Mouse (Mus musculus): ENCODE results near the gene Nr2f6.

Gene Nr2f6

GRCm38 (mm10) chr8:71381421-71381970, at the start of gene Nr2f6:
TSS of gene Nr2f6 (minus strand) at chr8:71381960.
- DNase-seq (ENCODE audit: low read depth, low spot score): peak; percentile 71

- no peak for DNase-seq (ENCODE audit: low read depth, low spot score)
These were observed 40.4 kb upstream of the Nr2f6 start for GRCm38 (mm10) chr8:71422121-71422520.

- DNase-seq (ENCODE audit: low read depth, low spot score): peak; percentile 43
These were observed 29.9 kb upstream of the Nr2f6 start for GRCm38 (mm10) chr8:71411535-71412273.

GRCm38 (mm10) chr8:71408231-71408630, 26.5 kb upstream of the Nr2f6 start:
- DNase-seq (ENCODE audit: low read depth, low spot score): no peak

GRCm38 (mm10) chr8:71407441-71407840, 25.7 kb upstream of the Nr2f6 start:
- no peak for DNase-seq (ENCODE audit: low read depth, low spot score)

- peak; percentile 75 for DNase-seq (ENCODE audit: low read depth, low spot score)
These were observed 24.6 kb upstream of the Nr2f6 start for GRCm38 (mm10) chr8:71406099-71407015.

- peak; percentile 96 for DNase-seq (ENCODE audit: low read depth, low spot score)
These were observed 23.8 kb upstream of the Nr2f6 start, which contains the start of gene Ankle1 for GRCm38 (mm10) chr8:71405401-71406098. TSS of gene Ankle1 (plus strand) at chr8:71406010.

- peak; percentile 46 for DNase-seq (ENCODE audit: low read depth, low spot score)
These were observed 23.2 kb upstream of the Nr2f6 start for GRCm38 (mm10) chr8:71404951-71405351.

GRCm38 (mm10) chr8:71404011-71404410, 22.3 kb upstream of the Nr2f6 start:
- DNase-seq (ENCODE audit: low read depth, low spot score): no peak

GRCm38 (mm10) chr8:71403107-71403885, 21.5 kb upstream of the Nr2f6 start:
- peak; percentile 66 for DNase-seq (ENCODE audit: low read depth, low spot score)

- no peak for DNase-seq (ENCODE audit: low read depth, low spot score)
These were observed 20.7 kb upstream of the Nr2f6 start for GRCm38 (mm10) chr8:71402446-71402964.

- DNase-seq (ENCODE audit: low read depth, low spot score): no peak
These were observed 19.7 kb upstream of the Nr2f6 start for GRCm38 (mm10) chr8:71401454-71401853.

GRCm38 (mm10) chr8:71400826-71401225, 19.1 kb upstream of the Nr2f6 start:
- DNase-seq (ENCODE audit: low read depth, low spot score): no peak

- no peak for DNase-seq (ENCODE audit: low read depth, low spot score)
These were observed 15.9 kb upstream of the Nr2f6 start for GRCm38 (mm10) chr8:71397701-71398100.

GRCm38 (mm10) chr8:71396639-71397305, 15.0 kb upstream of the Nr2f6 start, which contains the start of gene Babam1:
TSS of gene Babam1 (plus strand) at chr8:71396861.
- peak; percentile 97 for DNase-seq (ENCODE audit: low read depth, low spot score)

GRCm38 (mm10) chr8:71395629-71396028, 13.9 kb upstream of the Nr2f6 start, which contains the start of gene Ushbp1:
TSS of gene Ushbp1 (minus strand) at chr8:71395802.
- DNase-seq (ENCODE audit: low read depth, low spot score): no peak

GRCm38 (mm10) chr8:71395071-71395470, 13.3 kb upstream of the Nr2f6 start:
- DNase-seq (ENCODE audit: low read depth, low spot score): no peak

GRCm38 (mm10) chr8:71394481-71394880, 12.7 kb upstream of the Nr2f6 start:
- no peak for DNase-seq (ENCODE audit: low read depth, low spot score)

GRCm38 (mm10) chr8:71392871-71393270, 11.1 kb upstream of the Nr2f6 start:
- peak; percentile 84 for DNase-seq (ENCODE audit: low read depth, low spot score)

GRCm38 (mm10) chr8:71392391-71392790, 10.6 kb upstream of the Nr2f6 start:
- no peak for DNase-seq (ENCODE audit: low read depth, low spot score)
